Mouse (Mus musculus) midbrain, postnatal 0 days (tissue): ENCODE data around the gene Gpt2. TPM values are rescaled to one million over a fixed set of nuclear protein-coding genes. Genes with fewer than 3 reads are reported as not detected.

Experiments used
- ATAC-seq: fragments of 200-750 bp; cut with Nextera tagmentation; 2 replicates; pipeline ENCODE4 v1.8.0; 2017; ENCODE audit warnings: moderate number of reproducible peaks, mild to moderate bottlenecking, moderate TSS enrichment, moderate library complexity; ENCODE audit not compliant: low FRiP score
- DNase-seq: peaks from one replicate; pipeline ENCODE4 v3.0.0-alpha.2; 2015; ENCODE audit warnings: low spot score
- H3K27ac ChIP-seq: fragments of 300-500 bp; sonication (generic); 2 replicates; pipeline ENCODE4 v1.5.1; 2014; ENCODE audit warnings: low read depth, mild to moderate bottlenecking, low read length, mixed read lengths
- H3K27me3 ChIP-seq: fragments of 300-500 bp; sonication (generic); 2 replicates; pipeline ENCODE4 v1.6.1; 2014; ENCODE audit warnings: low read length, control low read depth, mixed read lengths; ENCODE audit not compliant: insufficient read depth
- H3K36me3 ChIP-seq: fragments of 300-500 bp; sonication (generic); 2 replicates; pipeline ENCODE4 v1.6.1; 2014; ENCODE audit warnings: low read length, control low read depth, mixed read lengths; ENCODE audit not compliant: insufficient read depth
- H3K4me1 ChIP-seq: fragments of 300-500 bp; sonication (generic); 2 replicates; pipeline ENCODE4 v1.6.1; 2014; ENCODE audit warnings: mild to moderate bottlenecking, control low read depth, antibody characterized with exemption, low read length, mixed read lengths; ENCODE audit not compliant: insufficient read depth
- H3K4me2 ChIP-seq: fragments of 300-500 bp; sonication (generic); 2 replicates; pipeline ENCODE4 v1.6.1; 2014; ENCODE audit warnings: low read depth, mild to moderate bottlenecking, low read length, mixed read lengths; ENCODE audit not compliant: poor library complexity, severe bottlenecking
- H3K4me3 ChIP-seq: fragments of 300-500 bp; sonication (generic); 2 replicates; pipeline ENCODE4 v1.5.1; 2014; ENCODE audit warnings: low read depth, mild to moderate bottlenecking, low read length, moderate library complexity
- H3K9ac ChIP-seq: fragments of 300-500 bp; sonication (generic); replicated peaks from 2 replicates; pipeline ENCODE4 v1.6.1; 2014; ENCODE audit warnings: mild to moderate bottlenecking, low read length, moderate library complexity, mixed read lengths; ENCODE audit not compliant: poor library complexity, severe bottlenecking
- H3K9me3 ChIP-seq: fragments of 300-500 bp; sonication (generic); 2 replicates; pipeline ENCODE4 v1.6.1; 2016; ENCODE audit warnings: low read length, control low read depth
- CTCF ChIP-seq: IDR thresholded peaks from 2 replicates; pipeline ENCODE4 v1.5.1; 2016; ENCODE audit warnings: antibody characterized with exemption, mild to moderate bottlenecking
- WGBS: fragments of 180-500 bp; shearing (Covaris S2); extraction: QIAGEN DNeasy Blood & Tissue Kit; methylation state at CpG from one replicate; pipeline ENCODE4 v1.1.7; 2014; 5-methylcytosine and 5-hydroxymethylcytosine counted together
- polyA plus RNA-seq: library from polyadenylated mRNA; unstranded; fragments of >200 nt; fragmentation: Nextera tagmentation; extraction: Ambion mirVana; gene quantifications from 2 replicates; pipeline ENCODE4 v1.2.1, GENCODE M21; 2015
- total RNA-seq: library from RNA; depleted of rRNA; stranded (reverse); fragments of >200 nt; gene quantifications from 2 replicates; pipeline ENCODE4 v1.2.3, GENCODE M21; 2014; rRNA removed

Gpt2 gene
- 64.6 and 69.4 TPM in 2 replicates for total RNA-seq
- 29.2 and 30.0 TPM in 2 replicates for polyA plus RNA-seq

DNA sequence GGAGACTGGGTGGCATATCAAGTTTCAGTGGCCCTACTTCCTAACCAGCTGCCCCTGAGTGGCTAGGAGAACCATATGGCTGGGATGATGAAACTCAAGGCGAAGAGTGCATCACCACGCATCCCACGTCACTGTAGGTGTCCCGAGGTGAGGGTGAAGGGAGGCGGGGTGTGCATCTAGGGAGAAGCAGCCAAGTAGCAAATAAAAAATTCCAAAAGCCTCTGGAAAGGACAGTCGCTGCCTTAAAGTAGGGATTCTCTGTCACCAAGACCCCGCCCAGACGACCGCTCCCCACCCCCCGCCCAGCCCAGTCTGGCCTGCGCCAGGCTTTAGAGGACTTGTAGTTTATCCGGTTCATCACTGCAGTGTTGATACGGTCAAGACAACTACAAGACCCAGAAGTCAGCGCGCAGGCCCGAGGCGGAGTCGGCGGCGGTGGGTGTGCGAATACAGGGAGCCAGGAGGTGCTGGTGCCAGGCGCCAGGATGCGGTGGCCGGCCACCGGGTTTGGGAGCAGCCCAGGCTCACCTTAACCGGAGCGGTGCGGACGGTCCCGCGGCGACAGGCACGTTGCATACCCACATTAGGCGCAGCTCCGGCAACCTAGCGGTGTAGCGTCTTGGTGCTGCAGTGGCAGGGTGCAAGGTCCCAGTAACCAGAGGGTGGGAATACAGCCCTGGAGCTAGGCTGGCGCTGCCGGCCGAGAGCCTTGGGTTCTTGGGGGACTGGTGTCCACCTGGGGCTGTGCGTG is at the start of gene Gpt2:
Gene Gpt2 (plus strand): TSS at position 452 of the 751 bp plus-strand sequence.
- H3K4me1 ChIP-seq: peaks cover 6% of the 10 kb centered on the region; the same call in 1 of the 2 replicates
- H3K9ac ChIP-seq: peak within 1 kb of the TSS; percentile 91
- ATAC-seq: peak; percentile 98
- peaks cover 4% of the 10 kb centered on the region; the same call in 1 of the 2 replicates for H3K36me3 ChIP-seq
- peak within 1 kb of the TSS; percentile 85 for H3K4me2 ChIP-seq
- peak within 1 kb of the TSS; percentile 74 for H3K27ac ChIP-seq
- under 1% methylated on average over 41 of the region's 41 CpGs for WGBS
- peak within 1 kb of the TSS; percentile 90 for H3K4me3 ChIP-seq
- H3K9me3 ChIP-seq: no peaks in the 10 kb centered on the region
- no peaks in the 10 kb centered on the region for H3K27me3 ChIP-seq
- peak; percentile 96 for DNase-seq
- peak; percentile 42 for TF ChIP-seq CTCF

- Histone ChIP-seq H3K36me3 (no peaks in the 10 kb centered on the region), H3K27me3 (no peaks in the 10 kb centered on the region), H3K9ac (no peak overlapping the region), H3K9me3 (no peaks in the 10 kb centered on the region), H3K4me1 (no peaks in the 10 kb centered on the region), H3K4me2 (no peak overlapping the region), H3K4me3 (no peak overlapping the region), H3K27ac (no peak overlapping the region)
- DNase-seq (no peak), ATAC-seq (no peak)
- no peak for TF ChIP-seq CTCF
Observed at GRCm38 (mm10) chr8:85444092-85444491, 48.3 kb upstream of the Gpt2 start.

- no peak overlapping the region for H3K4me2 ChIP-seq
- 85% methylated on average over 15 of the region's 15 CpGs for WGBS
- H3K4me1 ChIP-seq: no peaks in the 10 kb centered on the region
- no peak overlapping the region for H3K27ac ChIP-seq
- no peak for TF ChIP-seq CTCF
- DNase-seq (no peak), ATAC-seq (no peak)
- no peaks in the 10 kb centered on the region for H3K9me3 ChIP-seq
- H3K4me3 ChIP-seq: no peak overlapping the region
- no peaks in the 10 kb centered on the region for H3K27me3 ChIP-seq
- no peak overlapping the region for H3K9ac ChIP-seq
- no peaks in the 10 kb centered on the region for H3K36me3 ChIP-seq
Observed at GRCm38 (mm10) chr8:85445936-85446685, 46.3 kb upstream of the Gpt2 start.

DNA sequence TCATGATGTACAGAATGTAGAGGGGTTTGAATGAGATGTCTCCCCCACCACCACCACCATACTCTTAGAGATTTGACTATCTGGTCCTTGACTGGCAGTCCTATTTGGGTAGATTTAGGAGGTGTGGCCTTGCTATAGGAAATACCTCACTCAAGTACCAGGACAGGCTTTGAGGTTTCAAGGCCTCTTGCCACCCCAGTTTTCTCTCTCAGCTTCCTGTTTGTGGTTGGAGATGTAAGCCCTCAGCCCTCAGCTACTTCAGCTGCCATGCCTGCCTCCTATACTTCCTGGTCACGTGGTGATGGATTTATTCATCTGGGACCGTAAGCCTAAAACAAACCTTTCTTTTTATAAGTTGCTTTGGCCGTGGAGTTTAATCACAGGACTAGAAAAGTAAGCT is 42.0 kb upstream of the Gpt2 start:
- TF ChIP-seq CTCF: no peak
- Histone ChIP-seq H3K9me3 (no peaks in the 10 kb centered on the region), H3K9ac (no peak overlapping the region), H3K4me3 (no peak overlapping the region), H3K27me3 (no peaks in the 10 kb centered on the region), H3K4me1 (no peaks in the 10 kb centered on the region), H3K4me2 (no peak overlapping the region), H3K27ac (no peak overlapping the region), H3K36me3 (no peaks in the 10 kb centered on the region)
- 85% methylated on average over 3 of the region's 3 CpGs for WGBS
- ATAC-seq (no peak), DNase-seq (no peak)

- H3K27me3 ChIP-seq: no peaks in the 10 kb centered on the region
- H3K4me3 ChIP-seq: no peak overlapping the region
- WGBS: 20% methylated on average over 14 of the region's 14 CpGs
- H3K4me1 ChIP-seq: no peaks in the 10 kb centered on the region
- peak; percentile 14 for DNase-seq
- no peak overlapping the region for H3K27ac ChIP-seq
- peak overlapping the region; percentile 42; the same call in 1 of the 2 replicates for H3K9ac ChIP-seq
- H3K4me2 ChIP-seq: peak overlapping the region; percentile 18; the same call in 1 of the 2 replicates
- no peaks in the 10 kb centered on the region for H3K36me3 ChIP-seq
- no peaks in the 10 kb centered on the region for H3K9me3 ChIP-seq
- TF ChIP-seq CTCF: no peak
- ATAC-seq: no peak
Observed at GRCm38 (mm10) chr8:85452328-85452727, 40.0 kb upstream of the Gpt2 start.

- no peak for ATAC-seq
- whole genome bisulfite sequencing: 77% methylated on average over 2 of the region's 2 CpGs
Observed at GRCm38 (mm10) chr8:85453256-85453655, 39.1 kb upstream of the Gpt2 start.

More at GRCm38 (mm10) chr8:85453256-85453655, 39.1 kb upstream of the Gpt2 start:
- no peaks in the 10 kb centered on the region for H3K9me3 ChIP-seq
- H3K27me3 ChIP-seq: no peaks in the 10 kb centered on the region
- no peak overlapping the region for H3K27ac ChIP-seq
- no peak for DNase-seq
- no peak overlapping the region for H3K9ac ChIP-seq
- no peak for TF ChIP-seq CTCF
- H3K4me3 ChIP-seq: no peak overlapping the region
- no peak overlapping the region for H3K4me2 ChIP-seq
- H3K36me3 ChIP-seq: no peaks in the 10 kb centered on the region
- H3K4me1 ChIP-seq: no peaks in the 10 kb centered on the region
